Mouse (Mus musculus) kidney, adult 2 months (tissue): ENCODE measurements around the gene Dusp1. TPM values are rescaled to one million over a fixed set of nuclear protein-coding genes. Genes with fewer than 3 reads are reported as not detected.
A peak's percentile ranks its signal among the peaks of the same experiment; 100 is the strongest.

Source experiments
- DNase-seq: peaks from one replicate; pipeline ENCODE4 v3.0.0; 2021
- H3K27ac ChIP-seq: fragments of 200-500 bp; 2 replicates; pipeline ENCODE4 v1.5.1; 2012; ENCODE audit warnings: low read depth, low read length, control low read depth, inconsistent platforms; ENCODE audit not compliant: insufficient read depth
- H3K27me3 ChIP-seq: fragments of 200-500 bp; replicated peaks from 2 replicates; pipeline ENCODE4 v1.6.1; 2012; ENCODE audit warnings: mild to moderate bottlenecking, moderate library complexity, low read length, inconsistent platforms; ENCODE audit not compliant: control insufficient read depth, insufficient read depth
- H3K36me3 ChIP-seq: fragments of 200-500 bp; 2 replicates; pipeline ENCODE4 v1.6.1; 2012; ENCODE audit warnings: mild to moderate bottlenecking, moderate library complexity, low read length, inconsistent platforms; ENCODE audit not compliant: control insufficient read depth, insufficient read depth
- H3K4me1 ChIP-seq: fragments of 200-500 bp; 2 replicates; pipeline ENCODE4 v1.6.1; 2011; ENCODE audit warnings: low read length; ENCODE audit not compliant: control insufficient read depth, insufficient read depth
- H3K4me3 ChIP-seq: fragments of 200-500 bp; 2 replicates; pipeline ENCODE4 v1.5.1; 2011; ENCODE audit warnings: mild to moderate bottlenecking, low read depth, low read length, control low read depth; ENCODE audit not compliant: insufficient read depth
- CTCF ChIP-seq: fragments of 200-500 bp; conservative IDR thresholded peaks from 2 replicates; pipeline ENCODE4 v1.5.1; 2011; ENCODE audit warnings: low read depth, mild to moderate bottlenecking, control low read depth, low read length, moderate library complexity, mixed read lengths; ENCODE audit not compliant: insufficient read depth, insufficient read length
- POLR2A ChIP-seq: fragments of 200-500 bp; IDR thresholded peaks from one replicate; pipeline ENCODE4 v1.6.1; 2011; ENCODE audit warnings: low read depth, low read length, control low read depth
- WGBS: fragments of 180-500 bp; shearing (Covaris S2); methylation state at CpG from one replicate; pipeline ENCODE4 v1.1.7; 2018; 5-methylcytosine and 5-hydroxymethylcytosine counted together
- polyA plus RNA-seq: library from polyadenylated mRNA; depleted of rRNA; stranded (reverse); fragments of >200 nt; gene quantifications from 2 replicates; pipeline ENCODE4 v1.2.3, GENCODE M21; 2012

Gene Dusp1
- polyA plus RNA-seq, 1 experiment = 52.4 TPM

DNA sequence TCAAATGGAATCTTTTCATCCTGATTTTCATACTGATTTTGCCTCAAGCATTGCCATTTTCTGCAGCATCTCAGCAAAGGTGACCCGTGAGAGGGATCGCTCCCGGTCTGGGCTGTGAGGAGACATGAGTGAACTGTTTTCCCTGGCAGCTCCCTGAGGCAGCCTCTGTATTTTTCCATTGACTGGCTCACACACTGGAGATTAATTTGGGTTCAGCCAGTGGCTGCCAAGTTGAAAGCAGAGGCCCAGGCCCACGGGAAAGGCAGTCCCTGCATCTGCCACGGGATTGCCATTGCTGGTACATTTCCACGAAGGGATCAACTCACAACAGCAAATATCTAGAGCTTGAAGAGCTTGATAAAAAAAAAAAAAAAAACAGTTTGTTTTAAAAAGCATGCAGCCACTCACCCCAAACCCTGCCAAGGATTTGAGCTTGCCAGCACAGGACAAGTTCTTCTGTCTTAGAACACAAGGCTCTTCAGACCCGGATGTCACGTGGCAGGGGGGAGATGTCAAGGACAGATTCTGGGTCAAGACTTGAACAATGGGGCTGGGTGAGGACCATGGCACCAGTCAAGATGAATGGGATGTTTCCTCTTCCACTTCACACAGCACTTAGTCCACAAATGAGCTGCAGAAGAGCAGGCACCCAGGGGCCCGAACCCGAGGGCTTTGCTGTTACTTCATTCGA is 57.8 kb downstream of the Dusp1 start:
- 8% methylated on average over 11 of the region's 11 CpGs for WGBS
- peak overlapping the region; percentile 12; the same call in 1 of the 2 replicates for H3K4me3 ChIP-seq
- peak overlapping the region; percentile 96 for H3K27ac ChIP-seq
- H3K36me3 ChIP-seq = peaks cover 12% of the 10 kb centered on the region
- peak; percentile 96 for DNase-seq
- TF ChIP-seq CTCF = no peak
- TF ChIP-seq POLR2A = peak; percentile 57
- no peaks in the 10 kb centered on the region for H3K27me3 ChIP-seq
- H3K4me1 ChIP-seq = peaks cover 24% of the 10 kb centered on the region

DNA sequence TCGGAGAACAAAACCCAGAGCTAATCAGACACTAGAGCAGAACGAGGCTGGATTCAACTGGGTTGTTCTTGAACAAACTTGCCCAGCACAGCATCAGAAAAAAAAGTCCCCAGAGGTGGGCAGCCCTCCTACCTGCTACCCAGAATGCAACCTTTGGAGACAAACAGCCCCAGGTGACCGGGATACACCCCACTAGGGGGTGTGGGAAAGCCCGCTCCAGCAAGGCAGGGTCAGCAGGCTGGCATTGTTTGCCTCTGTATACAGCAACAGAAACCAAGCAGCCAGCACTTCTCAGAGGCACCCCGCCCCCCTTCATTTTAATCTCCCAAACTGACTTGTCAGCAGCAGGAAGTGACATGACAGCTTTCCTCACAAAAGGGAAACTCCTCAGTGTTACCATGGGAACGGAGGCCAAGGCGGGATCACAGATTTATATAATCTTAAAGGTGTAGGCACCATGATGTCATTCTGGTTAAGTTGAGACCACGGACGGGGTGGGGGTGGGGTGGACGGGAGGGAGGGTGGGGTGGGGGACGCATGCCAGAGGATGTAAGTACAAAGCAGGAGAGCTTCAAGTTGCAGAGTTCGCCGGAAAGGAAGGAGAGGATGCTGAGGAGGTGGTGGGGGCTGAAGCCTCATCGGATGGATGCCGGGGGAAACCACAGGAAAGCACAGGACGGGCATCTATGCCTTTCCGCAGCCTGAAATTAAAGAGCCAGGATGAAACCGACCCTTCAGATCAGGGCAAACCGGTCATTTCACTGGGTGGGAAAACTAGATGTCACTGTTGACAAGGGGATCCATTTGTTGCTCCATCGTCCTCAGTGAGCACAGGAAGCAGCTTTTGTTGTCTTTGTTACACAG is 58.9 kb downstream of the Dusp1 start:
- peak overlapping the region; percentile 12 for H3K4me3 ChIP-seq
- no peak for TF ChIP-seq POLR2A
- TF ChIP-seq CTCF = no peak
- 3% methylated on average over 20 of the region's 20 CpGs for WGBS

DNA sequence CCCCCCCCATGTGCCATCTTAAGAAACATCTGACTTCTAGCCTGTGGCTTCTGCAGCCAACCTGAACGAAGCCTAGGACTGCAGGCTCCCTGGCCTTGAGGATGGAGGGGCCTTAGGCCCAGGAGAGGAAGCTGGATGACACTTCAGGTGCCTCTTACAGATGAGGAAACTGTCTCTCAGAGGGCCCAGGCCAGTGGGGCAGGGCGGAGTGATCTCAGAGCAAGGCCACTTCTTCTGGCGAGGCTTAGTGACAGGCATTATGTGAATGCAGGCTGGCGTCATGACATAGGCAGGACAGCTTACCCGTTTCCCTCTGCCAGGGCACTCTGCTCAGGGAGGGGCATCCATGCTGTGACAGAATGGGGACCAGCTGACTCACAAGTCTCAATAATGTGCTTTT is 60.1 kb downstream of the Dusp1 start:
- Histone ChIP-seq H3K27ac (0 out of 2 replicates have a peak overlapping the region, but pooled peaks have one; percentile 91), H3K36me3 (peaks cover 11% of the 10 kb centered on the region), H3K4me3 (no peak overlapping the region), H3K4me1 (peaks cover 30% of the 10 kb centered on the region), H3K27me3 (no peaks in the 10 kb centered on the region)
- 88% methylated on average over 5 of the region's 5 CpGs for WGBS
- DNase-seq = no peak
- TF ChIP-seq CTCF = no peak
- TF ChIP-seq POLR2A = no peak

More for the DNA sequence above, 58.9 kb downstream of the Dusp1 start:
- Histone ChIP-seq H3K27ac (peak overlapping the region; percentile 96), H3K27me3 (no peaks in the 10 kb centered on the region), H3K36me3 (peaks cover 12% of the 10 kb centered on the region), H3K4me1 (peaks cover 24% of the 10 kb centered on the region)
- peak; percentile 95 for DNase-seq

DNA sequence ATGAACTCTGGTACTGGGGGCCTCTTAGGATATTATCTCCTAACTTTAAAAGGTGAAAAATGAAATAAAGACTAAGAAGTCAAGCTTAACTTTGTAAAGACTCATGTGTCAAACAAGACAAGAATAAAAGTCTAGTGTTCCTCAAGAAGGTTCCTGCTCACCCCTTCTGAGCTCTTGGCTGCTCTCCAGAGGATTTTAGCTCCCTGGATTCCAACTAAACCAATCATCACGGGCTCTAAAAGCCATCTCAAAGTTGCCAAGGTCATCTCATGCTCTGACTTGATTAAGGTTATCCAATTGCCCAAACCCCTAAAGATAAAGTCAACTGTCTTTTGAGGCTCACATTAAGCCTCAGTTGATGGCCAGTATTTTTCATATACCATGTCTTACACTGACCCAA is 63.3 kb downstream of the Dusp1 start:
- Histone ChIP-seq H3K36me3 (no peaks in the 10 kb centered on the region), H3K4me1 (peaks cover 14% of the 10 kb centered on the region), H3K4me3 (no peak overlapping the region), H3K27me3 (no peaks in the 10 kb centered on the region), H3K27ac (no peak overlapping the region)
- DNase-seq = no peak
- TF ChIP-seq POLR2A = no peak
- no peak for TF ChIP-seq CTCF
- 29% methylated on average over 1 of the region's 1 CpGs for WGBS

DNA sequence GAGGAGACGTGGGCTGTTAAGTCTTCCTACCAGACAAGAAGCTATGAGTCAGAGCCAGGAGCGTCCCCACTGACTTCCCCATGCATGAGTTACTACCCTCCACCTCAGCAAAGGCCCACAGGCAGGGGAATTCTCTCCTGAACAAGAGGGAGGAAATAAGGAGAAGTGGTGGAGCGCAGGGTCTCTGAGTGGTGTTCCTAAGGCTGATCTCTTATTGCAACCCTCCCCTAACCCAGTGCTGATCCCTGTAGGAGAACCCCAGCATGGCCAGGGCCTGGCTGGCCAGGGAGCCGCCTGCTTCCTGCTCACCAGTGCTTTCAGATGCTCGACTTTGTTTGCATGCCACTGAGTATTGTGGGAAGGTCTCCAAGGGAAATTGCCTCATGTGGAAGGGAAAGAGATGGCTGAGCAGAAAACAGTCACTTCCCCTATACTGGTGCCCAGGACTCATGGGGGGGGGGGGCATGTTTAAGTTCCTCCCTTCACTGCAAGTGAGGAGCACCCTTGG is 64.5 kb downstream of the Dusp1 start:
- peaks cover 9% of the 10 kb centered on the region for H3K4me1 ChIP-seq
- 60% methylated on average over 5 of the region's 5 CpGs for WGBS
- no peak for TF ChIP-seq CTCF
- no peak for TF ChIP-seq POLR2A
- peak; percentile 71 for DNase-seq
- no peaks in the 10 kb centered on the region for H3K27me3 ChIP-seq
- peak overlapping the region; percentile 82 for H3K27ac ChIP-seq
- no peak overlapping the region for H3K4me3 ChIP-seq
- H3K36me3 ChIP-seq = no peaks in the 10 kb centered on the region

DNA sequence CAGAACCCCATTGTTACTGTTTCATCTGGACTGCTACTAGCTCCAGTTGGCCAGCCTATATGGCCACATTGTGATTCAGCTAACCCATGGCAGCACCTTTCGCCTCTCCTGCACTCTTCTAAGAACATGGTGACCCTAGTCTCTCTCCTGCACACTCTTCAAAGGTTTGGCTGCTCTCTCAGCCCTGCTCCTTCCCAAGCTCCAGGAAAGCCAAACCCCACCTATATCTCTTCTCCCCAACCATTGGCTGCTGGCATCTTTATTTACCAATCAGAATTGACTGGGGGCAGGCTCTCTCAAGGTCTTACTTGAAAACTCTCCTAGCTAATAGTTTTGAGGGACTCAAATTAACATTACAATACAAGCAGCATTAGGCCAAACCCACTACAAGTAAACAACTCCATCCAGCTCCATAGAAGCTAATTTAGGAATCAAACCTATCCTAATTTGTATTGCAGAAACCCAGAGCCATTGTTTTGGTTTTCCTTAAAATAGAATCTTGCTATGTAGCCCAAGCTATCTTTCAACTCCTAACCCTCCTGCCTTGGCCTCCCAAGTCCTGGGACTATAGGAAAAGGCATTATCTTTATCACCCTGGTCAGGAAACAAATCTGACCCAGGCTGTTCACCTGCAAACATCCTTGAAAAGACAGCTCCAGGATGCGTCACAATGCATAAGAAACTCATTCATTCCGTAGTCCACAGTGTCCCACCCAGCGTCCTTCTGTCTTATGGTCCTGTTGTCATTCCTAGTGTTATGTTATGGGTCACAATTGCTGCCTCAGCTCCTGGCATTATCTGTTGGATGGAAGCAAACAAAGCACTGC is 67.1 kb downstream of the Dusp1 start:
- WGBS = 83% methylated on average over 4 of the region's 4 CpGs
- no peak for DNase-seq
- Histone ChIP-seq H3K36me3 (no peaks in the 10 kb centered on the region), H3K4me3 (no peak overlapping the region), H3K4me1 (peaks cover 17% of the 10 kb centered on the region), H3K27me3 (no peaks in the 10 kb centered on the region), H3K27ac (no peak overlapping the region)
- TF ChIP-seq CTCF = no peak
- TF ChIP-seq POLR2A = no peak
